Mouse (Mus musculus): ENCODE data around the gene Rnf7. TPM values are rescaled to one million over a fixed set of nuclear protein-coding genes. Genes with fewer than 3 reads are reported as not detected.
A peak's percentile ranks its signal among the peaks of the same experiment; 100 is the strongest.
"Not testable (repeated sequence)": the region's sequence is repeated elsewhere in the genome, so short reads cannot be mapped to it uniquely, and the experiment has no call there.

Gene Rnf7
- 235 and 244 TPM in 2 replicates for polyA plus RNA-seq (2016; fragmentation: Nextera tagmentation; extraction: Ambion mirVana)

DNA sequence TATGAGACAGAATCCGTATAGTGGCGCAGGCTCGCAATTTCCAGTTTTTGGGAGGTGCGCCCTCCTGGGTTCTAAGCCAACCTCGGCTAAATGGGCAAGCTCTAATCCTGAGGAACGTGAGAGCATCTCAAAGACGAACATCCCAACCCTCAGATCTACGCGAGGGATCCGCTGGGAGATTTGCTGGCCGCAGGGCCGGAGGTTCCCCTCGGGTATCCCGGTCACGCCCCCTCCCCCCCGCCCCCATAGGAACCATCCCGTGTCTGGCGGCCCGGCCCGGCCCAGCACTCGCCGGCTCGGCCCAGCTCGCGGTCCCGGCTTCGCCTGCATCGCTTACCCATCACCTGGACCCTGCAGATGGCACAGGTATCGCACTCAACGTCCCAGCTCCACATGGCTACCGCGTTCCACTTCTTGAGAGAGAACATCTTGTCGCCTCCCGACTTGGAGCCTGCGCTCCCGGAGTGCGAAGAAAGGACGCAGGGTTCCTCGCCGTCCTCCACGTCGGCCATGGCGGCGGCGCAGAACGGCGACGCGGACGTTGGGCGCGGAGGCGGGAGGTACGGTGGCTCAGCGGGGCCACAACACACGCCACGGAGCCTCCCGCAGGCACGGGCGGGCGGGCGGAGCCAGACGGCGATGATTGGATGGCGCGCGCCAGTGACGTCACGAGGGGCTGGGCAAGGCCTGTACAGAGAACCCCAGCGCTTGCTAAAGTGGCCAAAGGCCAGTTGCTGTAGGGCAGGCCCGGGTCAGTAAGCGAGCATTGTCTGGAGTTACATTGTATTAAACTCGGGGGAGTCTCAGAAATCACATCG is at the start of gene Rnf7:
Gene Rnf7, minus strand, starts transcription at position 605 of the 818 bp plus-strand sequence.
- WGBS: under 1% methylated on average over 73 of the region's 74 CpGs
- ATAC-seq (ENCODE audit: insufficient number of reproducible peaks, low FRiP score): peak; percentile 98
- H3K9me3 ChIP-seq (replicated peaks): no peaks in the 10 kb centered on the region

GRCm38 (mm10) chr9:96526011-96526410 is 47.5 kb upstream of the Rnf7 start:
- ATAC-seq (ENCODE audit: insufficient number of reproducible peaks, low FRiP score): no peak
- WGBS: 57% methylated on average over 4 of the region's 4 CpGs

More for the DNA sequence above, at the start of gene Rnf7:
- Histone ChIP-seq H3K4me2 (peak within 1 kb of the TSS; percentile 82), H3K36me3 (peaks cover 16% of the 10 kb centered on the region), H3K9ac (peak within 1 kb of the TSS; percentile 94), H3K27me3 (replicated peaks) (no peaks in the 10 kb centered on the region; the same call in 1 of the 2 replicates), H3K4me1 (replicated peaks) (peaks cover 15% of the 10 kb centered on the region), H3K4me3 (peak within 1 kb of the TSS; percentile 98), H3K27ac (ENCODE audit: poor library complexity, severe bottlenecking) (peak within 1 kb of the TSS; percentile 91)

GRCm38 (mm10) chr9:96524972-96525506 is 46.6 kb upstream of the Rnf7 start, which contains the start of gene Gm28729:
Gene Gm28729 (minus strand): TSS chr9:96525264.
- no peaks in the 10 kb centered on the region for H3K27me3 ChIP-seq (replicated peaks)
- no peak for ATAC-seq (ENCODE audit: insufficient number of reproducible peaks, low FRiP score)
- no peak within 1 kb of the TSS for H3K4me3 ChIP-seq
- no peak within 1 kb of the TSS for H3K9ac ChIP-seq
- WGBS: 55% methylated on average over 12 of the region's 12 CpGs
- H3K27ac ChIP-seq (ENCODE audit: poor library complexity, severe bottlenecking): no peak within 1 kb of the TSS
- no peak within 1 kb of the TSS for H3K4me2 ChIP-seq
- H3K9me3 ChIP-seq (replicated peaks): no peaks in the 10 kb centered on the region
- H3K36me3 ChIP-seq: no peaks in the 10 kb centered on the region
- no peaks in the 10 kb centered on the region for H3K4me1 ChIP-seq (replicated peaks)

More at GRCm38 (mm10) chr9:96526011-96526410, 47.5 kb upstream of the Rnf7 start:
- no peak overlapping the region for H3K4me2 ChIP-seq
- no peak overlapping the region for H3K4me3 ChIP-seq
- no peaks in the 10 kb centered on the region for H3K9me3 ChIP-seq (replicated peaks)
- no peak overlapping the region for H3K9ac ChIP-seq
- no peaks in the 10 kb centered on the region for H3K4me1 ChIP-seq (replicated peaks)
- H3K27me3 ChIP-seq (replicated peaks): no peaks in the 10 kb centered on the region
- no peaks in the 10 kb centered on the region for H3K36me3 ChIP-seq
- H3K27ac ChIP-seq (ENCODE audit: poor library complexity, severe bottlenecking): no peak overlapping the region

DNA sequence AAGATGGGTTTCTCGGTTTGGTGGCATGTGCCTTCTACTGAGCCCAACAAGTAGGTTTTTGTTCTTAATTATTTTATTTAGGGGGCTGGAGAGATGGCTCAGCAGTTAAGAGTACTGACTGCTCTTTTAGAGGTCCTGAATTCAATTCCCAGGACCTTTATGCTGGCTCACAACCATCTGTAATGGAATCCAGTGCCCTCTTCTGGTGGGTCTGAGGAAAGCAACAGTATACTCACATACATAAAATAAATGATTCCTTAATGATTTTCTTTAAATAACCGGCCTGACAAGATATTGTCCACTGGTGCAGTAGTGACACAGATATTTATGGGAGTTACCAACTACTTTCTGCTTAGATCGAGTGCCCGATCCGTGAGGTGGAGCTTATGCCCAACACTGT is 44.7 kb upstream of the Rnf7 start:
- H3K9me3 ChIP-seq (replicated peaks): no peaks in the 10 kb centered on the region
- WGBS: 83% methylated on average over 5 of the region's 5 CpGs
- H3K4me1 ChIP-seq (replicated peaks): no peaks in the 10 kb centered on the region
- no peak overlapping the region for H3K27ac ChIP-seq (ENCODE audit: poor library complexity, severe bottlenecking)
- no peak for ATAC-seq (ENCODE audit: insufficient number of reproducible peaks, low FRiP score)
- H3K4me2 ChIP-seq: no peak overlapping the region
- no peak overlapping the region for H3K4me3 ChIP-seq
- no peak overlapping the region for H3K9ac ChIP-seq
- no peaks in the 10 kb centered on the region for H3K27me3 ChIP-seq (replicated peaks)
- H3K36me3 ChIP-seq: no peaks in the 10 kb centered on the region

- not testable (repeated sequence) for H3K4me3 ChIP-seq; H3K9ac ChIP-seq; H3K27me3 ChIP-seq (replicated peaks); H3K4me2 ChIP-seq; H3K9me3 ChIP-seq (replicated peaks); H3K36me3 ChIP-seq; H3K4me1 ChIP-seq (replicated peaks); H3K27ac ChIP-seq (ENCODE audit: poor library complexity, severe bottlenecking); ATAC-seq (ENCODE audit: insufficient number of reproducible peaks, low FRiP score)
- WGBS: 84% methylated on average over 2 of the region's 2 CpGs
Measured at GRCm38 (mm10) chr9:96521574-96521973, 43.1 kb upstream of the Rnf7 start.

DNA sequence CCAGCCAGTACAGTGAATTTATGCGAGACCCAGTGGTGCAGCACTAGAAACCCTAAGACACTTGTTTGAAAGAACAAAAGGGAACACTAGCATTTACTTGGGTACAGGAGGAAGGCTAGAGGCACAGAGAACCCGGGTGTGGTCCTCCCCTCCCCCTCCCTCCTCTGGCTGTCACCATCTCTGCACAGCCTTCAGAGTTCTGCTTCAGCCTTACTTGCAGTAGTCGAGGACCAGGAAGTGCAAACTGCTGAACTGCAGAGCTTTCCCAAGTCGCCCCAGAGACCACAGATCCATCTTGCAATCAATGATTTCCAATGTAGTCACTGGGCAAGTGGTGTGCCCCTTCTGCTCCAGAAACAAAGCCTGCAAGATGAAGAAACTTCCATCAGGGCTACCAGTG is 39.0 kb upstream of the Rnf7 start:
- H3K27me3 ChIP-seq (replicated peaks): no peaks in the 10 kb centered on the region
- ATAC-seq (ENCODE audit: insufficient number of reproducible peaks, low FRiP score): no peak
- 25% methylated on average over 4 of the region's 4 CpGs for WGBS
- no peak overlapping the region for H3K9ac ChIP-seq
- H3K27ac ChIP-seq (ENCODE audit: poor library complexity, severe bottlenecking): no peak overlapping the region
- H3K36me3 ChIP-seq: no peaks in the 10 kb centered on the region
- H3K9me3 ChIP-seq (replicated peaks): no peaks in the 10 kb centered on the region
- H3K4me2 ChIP-seq: no peak overlapping the region
- peaks cover 4% of the 10 kb centered on the region; the same call in 1 of the 2 replicates for H3K4me1 ChIP-seq (replicated peaks)
- H3K4me3 ChIP-seq: no peak overlapping the region

DNA sequence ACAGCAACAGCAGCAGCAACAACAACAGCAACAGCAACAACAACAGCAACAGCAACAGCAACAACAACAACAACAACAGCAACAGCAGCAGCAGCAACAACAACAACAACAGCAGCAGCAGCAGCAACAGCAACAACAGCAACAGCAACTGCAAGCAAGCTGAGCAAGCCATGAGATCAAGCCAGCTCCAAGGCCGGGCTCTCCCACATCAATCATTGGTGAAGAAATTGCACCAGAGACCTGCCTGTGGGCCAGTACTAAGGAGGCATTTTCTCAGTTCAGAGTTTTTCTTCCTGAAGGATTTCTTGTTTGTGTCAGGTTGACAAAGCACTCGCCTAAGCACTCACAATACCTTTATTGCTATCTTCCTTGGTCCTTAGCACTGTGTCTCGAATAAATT is 38.3 kb upstream of the Rnf7 start:
- no peak overlapping the region for H3K27ac ChIP-seq (ENCODE audit: poor library complexity, severe bottlenecking)
- WGBS: 58% methylated on average over 3 of the region's 3 CpGs
- H3K36me3 ChIP-seq: no peaks in the 10 kb centered on the region
- no peaks in the 10 kb centered on the region for H3K27me3 ChIP-seq (replicated peaks)
- H3K4me2 ChIP-seq: no peak overlapping the region
- no peaks in the 10 kb centered on the region for H3K9me3 ChIP-seq (replicated peaks)
- no peak for ATAC-seq (ENCODE audit: insufficient number of reproducible peaks, low FRiP score)
- no peak overlapping the region for H3K4me3 ChIP-seq
- peaks cover 4% of the 10 kb centered on the region; the same call in 1 of the 2 replicates for H3K4me1 ChIP-seq (replicated peaks)
- H3K9ac ChIP-seq: no peak overlapping the region

DNA sequence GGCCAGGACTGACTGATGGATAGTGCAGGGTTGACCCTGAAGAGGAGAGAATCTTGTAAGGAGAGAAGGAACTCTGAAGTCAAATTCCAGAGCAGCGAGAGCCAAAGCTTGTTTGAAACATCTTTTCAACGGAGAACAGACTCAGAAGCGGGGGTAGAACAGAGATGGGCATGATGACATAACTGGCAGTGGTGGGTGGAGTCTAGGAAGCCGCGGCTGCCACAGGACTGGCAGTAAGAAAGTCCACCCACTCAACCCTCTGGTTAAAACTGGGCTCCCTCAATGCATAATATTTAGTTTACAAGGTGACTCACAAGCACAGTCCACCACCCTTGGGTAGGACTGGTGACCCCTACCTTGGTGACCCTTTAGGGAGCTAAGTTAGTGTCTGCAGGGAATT is 37.3 kb upstream of the Rnf7 start:
- no peak overlapping the region for H3K4me3 ChIP-seq
- no peak overlapping the region for H3K9ac ChIP-seq
- no peak for ATAC-seq (ENCODE audit: insufficient number of reproducible peaks, low FRiP score)
- no peaks in the 10 kb centered on the region for H3K27me3 ChIP-seq (replicated peaks)
- H3K27ac ChIP-seq (ENCODE audit: poor library complexity, severe bottlenecking): no peak overlapping the region
- no peak overlapping the region for H3K4me2 ChIP-seq
- WGBS: 79% methylated on average over 5 of the region's 5 CpGs
- H3K4me1 ChIP-seq (replicated peaks): peaks cover 4% of the 10 kb centered on the region; the same call in 1 of the 2 replicates
- no peaks in the 10 kb centered on the region for H3K9me3 ChIP-seq (replicated peaks)
- no peaks in the 10 kb centered on the region for H3K36me3 ChIP-seq

GRCm38 (mm10) chr9:96514278-96514677 is 35.8 kb upstream of the Rnf7 start:
- Histone ChIP-seq H3K4me1 (replicated peaks) (peaks cover 4% of the 10 kb centered on the region; the same call in 1 of the 2 replicates), H3K27me3 (replicated peaks) (no peaks in the 10 kb centered on the region), H3K4me2 (no peak overlapping the region), H3K9me3 (replicated peaks) (no peaks in the 10 kb centered on the region), H3K9ac (no peak overlapping the region), H3K4me3 (no peak overlapping the region), H3K27ac (ENCODE audit: poor library complexity, severe bottlenecking) (no peak overlapping the region), H3K36me3 (no peaks in the 10 kb centered on the region)
- 41% methylated on average over 5 of the region's 5 CpGs for WGBS
- ATAC-seq (ENCODE audit: insufficient number of reproducible peaks, low FRiP score): no peak

GRCm38 (mm10) chr9:96506011-96506498 is 27.6 kb upstream of the Rnf7 start:
- H3K27ac ChIP-seq (ENCODE audit: poor library complexity, severe bottlenecking): no peak overlapping the region
- H3K9ac ChIP-seq: no peak overlapping the region
- no peaks in the 10 kb centered on the region for H3K36me3 ChIP-seq
- ATAC-seq (ENCODE audit: insufficient number of reproducible peaks, low FRiP score): no peak
- 44% methylated on average over 10 of the region's 10 CpGs for WGBS
- H3K9me3 ChIP-seq (replicated peaks): no peaks in the 10 kb centered on the region; the same call in 1 of the 2 replicates
- peaks cover 3% of the 10 kb centered on the region; the same call in 1 of the 2 replicates for H3K4me1 ChIP-seq (replicated peaks)
- H3K4me2 ChIP-seq: no peak overlapping the region
- no peaks in the 10 kb centered on the region for H3K27me3 ChIP-seq (replicated peaks)
- H3K4me3 ChIP-seq: no peak overlapping the region

- no peaks in the 10 kb centered on the region; the same call in 1 of the 2 replicates for H3K9me3 ChIP-seq (replicated peaks)
- no peak overlapping the region for H3K27ac ChIP-seq (ENCODE audit: poor library complexity, severe bottlenecking)
- H3K27me3 ChIP-seq (replicated peaks): no peaks in the 10 kb centered on the region
- ATAC-seq (ENCODE audit: insufficient number of reproducible peaks, low FRiP score): no peak
- no peak overlapping the region for H3K4me3 ChIP-seq
- 87% methylated on average over 4 of the region's 4 CpGs for WGBS
- no peak overlapping the region for H3K4me2 ChIP-seq
- H3K36me3 ChIP-seq: no peaks in the 10 kb centered on the region
- H3K4me1 ChIP-seq (replicated peaks): peaks cover 3% of the 10 kb centered on the region; the same call in 1 of the 2 replicates
- no peak overlapping the region for H3K9ac ChIP-seq
Measured at GRCm38 (mm10) chr9:96505156-96505555, 26.7 kb upstream of the Rnf7 start.

Data from heart, embryonic 12.5 days (tissue).